Mouse (Mus musculus) C2C12 (cell line): ENCODE results near the gene Cadm1.

Experiments
- CEBPB ChIP-seq: IDR thresholded peaks from one replicate; pipeline ENCODE4 v1.6.1; 2011; ENCODE audit warnings: low read depth, mild to moderate bottlenecking, control low read depth, moderate library complexity
- CTCF ChIP-seq: IDR thresholded peaks from one replicate; pipeline ENCODE4 v1.5.1; 2011; ENCODE audit not compliant: control insufficient read depth, insufficient read depth, insufficient read length
- FOSL1 ChIP-seq: IDR thresholded peaks from one replicate; pipeline ENCODE4 v1.8.0; 2011; ENCODE audit warnings: mild to moderate bottlenecking, low read length; ENCODE audit not compliant: poor library complexity, insufficient read depth, severe bottlenecking
- MAX ChIP-seq: IDR thresholded peaks from one replicate; pipeline ENCODE4 v1.6.1; 2011; ENCODE audit warnings: mild to moderate bottlenecking, control low read depth
- MYOG ChIP-seq: IDR thresholded peaks from one replicate; pipeline ENCODE4 v1.6.1; 2011; ENCODE audit not compliant: control insufficient read depth, insufficient read length; ENCODE audit errors: extremely low read depth
- USF1 ChIP-seq: IDR thresholded peaks from one replicate; pipeline ENCODE4 v1.6.1; 2011; ENCODE audit warnings: low read depth, mild to moderate bottlenecking, control low read depth, moderate library complexity

DNA sequence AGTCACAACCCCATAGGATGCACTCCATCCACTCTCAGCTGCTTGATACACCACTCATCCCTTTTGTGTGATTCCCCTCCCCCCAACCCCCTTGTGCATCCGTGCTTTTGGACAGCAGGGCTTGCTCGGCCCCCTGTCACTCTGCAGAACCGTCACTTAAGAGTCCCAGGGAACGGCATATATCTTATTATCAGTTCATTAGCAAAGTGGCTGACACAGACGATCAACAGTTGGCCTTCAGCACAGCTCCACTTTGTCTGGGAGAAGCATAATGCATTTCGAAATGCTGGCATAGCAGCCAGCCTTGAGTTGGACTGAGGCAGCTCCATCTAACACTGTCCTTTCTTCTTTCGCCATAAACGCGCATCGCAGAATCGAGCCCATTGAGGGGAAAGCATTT lies 248.5 kb downstream of the Cadm1 start:
- no peak for TF ChIP-seq CEBPB
- no peak for TF ChIP-seq CTCF
- TF ChIP-seq MAX, result no peak
- no peak for TF ChIP-seq FOSL1
- TF ChIP-seq USF1, result no peak
- no peak for TF ChIP-seq MYOG
